Mouse (Mus musculus): ENCODE results near the gene Dok3. TPM values are rescaled to one million over a fixed set of nuclear protein-coding genes. Genes with fewer than 3 reads are reported as not detected.
"Not testable (repeated sequence)": the region's sequence is repeated elsewhere in the genome, so short reads cannot be mapped to it uniquely, and the experiment has no call there.

The Dok3 gene
- 3.4 and 4.4 TPM in 2 replicates for total RNA-seq (2021)
- long read RNA-seq, partial matches to known transcripts = 0 of 2 reads
- long read RNA-seq, other reads (novel, unspliced or antisense) = 0 of 2 reads

GRCm38 (mm10) chr13:55529198-55529915 is at the start of gene Dok3:
Gene Dok3 (minus strand): TSS chr13:55529296.
- DNase-seq = no peak

- DNase-seq = no peak
Observed at GRCm38 (mm10) chr13:55578086-55578485, 49.0 kb upstream of the Dok3 start.

- not testable (repeated sequence) for DNase-seq
Observed at GRCm38 (mm10) chr13:55576872-55577271, 47.8 kb upstream of the Dok3 start.

GRCm38 (mm10) chr13:55575932-55576331 is 46.8 kb upstream of the Dok3 start:
- DNase-seq = no peak

- no peak for DNase-seq
Observed at GRCm38 (mm10) chr13:55574321-55574720, 45.2 kb upstream of the Dok3 start.

- no peak for DNase-seq
Observed at GRCm38 (mm10) chr13:55573432-55573831, 44.3 kb upstream of the Dok3 start, which contains the start of gene Tmed9. Gene Tmed9 (plus strand): TSS chr13:55573732.

GRCm38 (mm10) chr13:55571977-55572376 is 42.9 kb upstream of the Dok3 start:
- DNase-seq = no peak

GRCm38 (mm10) chr13:55571027-55571751 is 42.1 kb upstream of the Dok3 start, which contains the start of gene Fam193b:
Gene Fam193b (minus strand): TSS chr13:55571120.
- peak; percentile 96 for DNase-seq

- peak; percentile 49 for DNase-seq
Observed at GRCm38 (mm10) chr13:55570286-55570973, 41.3 kb upstream of the Dok3 start.

- DNase-seq = no peak
Observed at GRCm38 (mm10) chr13:55569726-55570285, 40.7 kb upstream of the Dok3 start.

GRCm38 (mm10) chr13:55568524-55568923 is 39.4 kb upstream of the Dok3 start:
- DNase-seq = not testable (repeated sequence)

- no peak for DNase-seq
Observed at GRCm38 (mm10) chr13:55567949-55568348, 38.9 kb upstream of the Dok3 start.

GRCm38 (mm10) chr13:55567001-55567400 is 37.9 kb upstream of the Dok3 start:
- DNase-seq = no peak

GRCm38 (mm10) chr13:55563266-55563879 is 34.3 kb upstream of the Dok3 start:
- no peak for DNase-seq

GRCm38 (mm10) chr13:55557499-55557898 is 28.4 kb upstream of the Dok3 start:
- no peak for DNase-seq

- no peak for DNase-seq
Observed at GRCm38 (mm10) chr13:55555921-55556320, 26.8 kb upstream of the Dok3 start.

GRCm38 (mm10) chr13:55549061-55549460 is 20.0 kb upstream of the Dok3 start:
- DNase-seq = no peak

GRCm38 (mm10) chr13:55548426-55548825 is 19.3 kb upstream of the Dok3 start:
- peak; percentile 52 for DNase-seq

- no peak for DNase-seq
Observed at GRCm38 (mm10) chr13:55547916-55548315, 18.8 kb upstream of the Dok3 start.

- DNase-seq = no peak
Observed at GRCm38 (mm10) chr13:55544792-55545191, 15.7 kb upstream of the Dok3 start.

- no peak for DNase-seq
Observed at GRCm38 (mm10) chr13:55543447-55543846, 14.4 kb upstream of the Dok3 start.

GRCm38 (mm10) chr13:55542891-55543290 is 13.8 kb upstream of the Dok3 start:
- DNase-seq = no peak
